ENCODE assay signal across 18 mouse cellular contexts in genomic region chr2:165004237-165004636, GRCm38 (mm10).
"Had no signal": no experiment of that assay in that cellular context is flagged by ENCODE, and none has a peak within 500 bp of the region (broad histone marks: within the 10 kb centered on the region; RNA-seq: fewer than 3 reads in every experiment).

No protein-coding gene starts in this region.

- H3K9ac ChIP-seq: lung, embryonic 14.5 days; neural tube, embryonic 13.5 days; neural tube, embryonic 15.5 days had no signal

- H3K4me1 ChIP-seq: neural tube, embryonic 13.5 days; neural tube, embryonic 15.5 days had no signal

- H3K27ac ChIP-seq: neural tube, embryonic 13.5 days; neural tube, embryonic 15.5 days had no signal

- H3K4me2 ChIP-seq: lung, embryonic 14.5 days; midbrain, embryonic 11.5 days; neural tube, embryonic 13.5 days; neural tube, embryonic 15.5 days had no signal

- H3K9me3 ChIP-seq: neural tube, embryonic 13.5 days; neural tube, embryonic 15.5 days had no signal

- ATAC-seq: midbrain, embryonic 16.5 days had no signal

- DNase-seq: lung, adult 18-20 months; lung, embryonic 14.5 days; lung, postnatal 10 days; lung, postnatal 4 days; midbrain, embryonic 14.5 days; retina, postnatal 1 day; right cerebral cortex, adult 18-20 months; right cerebral cortex, postnatal 25 days; right cerebral cortex, postnatal 4 days; spleen, adult 18-20 months; thymus, adult 18-20 months; thymus, postnatal 14 days; thymus, postnatal 36 days had no signal

- H3K4me3 ChIP-seq: myocyte; neural tube, embryonic 13.5 days; neural tube, embryonic 15.5 days had no signal

- H3K27me3 ChIP-seq: neural tube, embryonic 15.5 days had no signal
